Mouse (Mus musculus): Measurements from ENCODE around the gene Stpg1.

DNA sequence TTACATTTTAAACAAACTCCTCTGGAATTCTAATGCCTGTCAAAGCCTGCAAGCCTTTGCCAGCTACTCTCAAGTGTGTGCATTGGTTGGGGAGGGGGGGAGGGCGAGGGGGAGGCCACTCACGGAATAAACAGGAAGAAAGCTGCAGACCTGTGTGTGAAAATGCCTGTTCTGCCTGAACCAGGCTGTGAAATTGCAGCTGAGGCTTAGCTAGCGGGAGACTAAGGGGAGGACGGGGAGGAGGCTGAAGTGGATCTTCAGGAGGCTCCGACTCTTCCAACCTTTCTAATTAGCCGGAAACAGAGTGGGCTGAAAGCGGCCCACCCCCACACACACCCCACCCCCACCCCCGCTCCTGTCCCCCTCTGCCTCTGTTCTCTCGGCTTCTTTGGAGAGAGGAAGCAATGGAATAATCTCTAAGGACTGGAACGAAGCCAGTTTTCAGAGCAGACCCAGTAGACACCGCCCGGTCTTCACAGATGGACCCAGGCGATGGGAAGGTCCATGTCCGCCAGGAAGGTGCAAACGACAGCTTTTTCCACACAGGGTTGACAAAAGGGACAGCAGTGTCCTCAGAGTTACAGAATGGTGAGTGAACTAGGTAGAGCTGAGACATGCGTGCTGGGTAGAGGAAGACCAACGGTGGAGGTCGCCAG lies 43.1 kb upstream of the Stpg1 start:
- TF ChIP-seq POLR2A (IDR thresholded peaks at IDR 0.05; ENCODE audit: borderline replicate concordance, low read depth, low read length), result no peak
- no peak for TF ChIP-seq CTCF (IDR thresholded peaks at IDR 0.05; ENCODE audit: low read depth, low read length)
